Mouse (Mus musculus) bone marrow macrophage, adult 2 months (primary cell): ENCODE data around the gene Abca2. TPM values are rescaled to one million over a fixed set of nuclear protein-coding genes. Genes with fewer than 3 reads are reported as not detected.

Experiments
- H3K27ac ChIP-seq: 2 replicates; pipeline ENCODE4 v1.5.1; 2012; ENCODE audit warnings: low read depth, low read length; ENCODE audit not compliant: insufficient read depth
- H3K4me1 ChIP-seq: 2 replicates; pipeline ENCODE4 v1.6.1; 2012; ENCODE audit warnings: low read length; ENCODE audit not compliant: control insufficient read depth, insufficient read depth
- H3K4me3 ChIP-seq: 2 replicates; pipeline ENCODE4 v1.5.1; 2012; ENCODE audit warnings: mild to moderate bottlenecking, low read length, moderate library complexity; ENCODE audit not compliant: insufficient read depth
- CTCF ChIP-seq: IDR thresholded peaks from 2 replicates; pipeline ENCODE4 v1.5.1; 2012; ENCODE audit warnings: low read depth, mild to moderate bottlenecking, low read length, moderate library complexity
- POLR2A ChIP-seq: IDR thresholded peaks from 2 replicates; pipeline ENCODE4 v1.6.1; 2012; ENCODE audit warnings: mild to moderate bottlenecking, low read depth, low read length, borderline replicate concordance
- polyA plus RNA-seq: library from polyadenylated mRNA; stranded (reverse); fragments of >200 nt; gene quantifications from 2 replicates; pipeline ENCODE4 v1.2.4, GENCODE M21; 2012; ENCODE audit not compliant: missing spikeins, insufficient read depth, insufficient read length

Abca2 gene
- polyA plus RNA-seq, 1 experiment = 16.4 TPM

DNA sequence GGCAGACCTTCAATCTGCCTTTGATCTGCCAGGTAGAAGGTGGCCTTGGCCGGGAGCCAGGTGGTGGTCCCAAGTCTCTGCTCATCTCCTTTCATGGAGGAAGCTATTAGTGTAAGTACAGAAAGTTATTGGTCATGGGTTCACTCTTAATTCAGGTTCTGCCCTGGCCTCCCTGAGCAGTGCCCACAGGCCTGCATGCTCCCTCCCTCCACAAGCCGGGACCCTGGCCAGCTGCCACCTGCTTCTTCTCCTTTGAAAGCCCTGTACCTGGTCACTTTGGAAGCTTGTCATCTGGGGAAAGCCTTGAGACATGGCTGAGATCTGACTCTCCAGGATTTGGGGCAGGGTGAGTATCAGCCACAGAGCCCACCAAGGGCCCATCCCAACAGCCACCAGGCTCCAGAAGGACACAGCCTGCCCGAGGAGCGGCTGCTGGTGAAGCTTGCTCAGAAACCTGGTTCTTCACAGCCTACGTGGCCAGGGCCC is 65.0 kb downstream of the Abca2 start, which contains the start of gene Lcn12:
Lcn12 (minus strand) TSS at position 436 of the 486 bp plus-strand sequence.
- H3K4me1 ChIP-seq = peaks cover 18% of the 10 kb centered on the region
- no peak for TF ChIP-seq POLR2A
- TF ChIP-seq CTCF = no peak
- H3K4me3 ChIP-seq = no peak within 1 kb of the TSS
- H3K27ac ChIP-seq = no peak within 1 kb of the TSS

DNA sequence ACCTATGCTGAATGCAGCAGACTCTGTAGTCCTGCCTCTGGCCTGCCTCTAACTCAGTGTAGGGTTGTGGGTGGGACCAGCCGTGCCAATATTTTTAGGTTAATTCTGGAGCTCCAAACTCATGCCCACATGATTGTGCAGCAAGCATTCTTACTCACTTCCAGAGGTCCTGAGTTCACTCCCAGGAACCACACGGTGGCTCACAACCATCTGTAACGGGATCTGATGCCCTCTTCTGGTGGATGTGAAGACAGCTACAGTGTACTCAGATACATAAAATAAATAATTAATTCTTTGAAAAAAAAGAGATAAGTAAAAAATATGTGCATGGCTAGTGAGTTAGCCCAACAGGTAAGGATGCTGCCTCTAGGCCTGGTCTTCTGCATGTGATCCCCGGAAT is 68.0 kb downstream of the Abca2 start:
- TF ChIP-seq CTCF = 0 out of 2 replicates have a peak, but pooled peaks have one; percentile 21
- no peak for TF ChIP-seq POLR2A
- no peak overlapping the region for H3K27ac ChIP-seq
- H3K4me1 ChIP-seq = peaks cover 24% of the 10 kb centered on the region
- H3K4me3 ChIP-seq = no peak overlapping the region

Other genes starting within 250 kb of the Abca2 start
- gene Nrarp, start 247.9 kb upstream of the Abca2 start, polyA plus RNA-seq = not detected in 2 replicates
- 72.2 and 73.2 TPM in 2 replicates for gene Tor4a, start 231.8 kb upstream of the Abca2 start, polyA plus RNA-seq
- 33.3 and 35.7 TPM in 2 replicates for gene Nelfb, start 217.2 kb upstream of the Abca2 start, polyA plus RNA-seq
- gene Stpg3, start 214.1 kb upstream of the Abca2 start, polyA plus RNA-seq = not detected in 2 replicates
- gene Fam166a, start 210.0 kb upstream of the Abca2 start, polyA plus RNA-seq = not detected in 2 replicates
- gene Tubb4b, start 204.0 kb upstream of the Abca2 start, polyA plus RNA-seq = 124 and 135 TPM in 2 replicates
- not detected in 2 replicates for gene Slc34a3, start 194.3 kb upstream of the Abca2 start, polyA plus RNA-seq
- not detected in 2 replicates for gene Rnf224, start 191.9 kb upstream of the Abca2 start, polyA plus RNA-seq
- gene Rnf208, start 186.4 kb upstream of the Abca2 start, polyA plus RNA-seq = 0.66 TPM in 1 of 2 replicates, not detected in the other
- gene Cysrt1, start 186.3 kb upstream of the Abca2 start, polyA plus RNA-seq = not detected in 2 replicates
- gene AL732309.1, start 181.8 kb upstream of the Abca2 start, polyA plus RNA-seq = 1.3 and 6.1 TPM in 2 replicates
- gene Tmem203, start 173.3 kb upstream of the Abca2 start, polyA plus RNA-seq = 18.1 and 20.4 TPM in 2 replicates
- gene Tprn, start 166.1 kb upstream of the Abca2 start, polyA plus RNA-seq = 8.8 and 10.2 TPM in 2 replicates
- 55.1 and 59.7 TPM in 2 replicates for gene Ssna1, start 156.3 kb upstream of the Abca2 start, polyA plus RNA-seq
- gene Anapc2, start 156.2 kb upstream of the Abca2 start, polyA plus RNA-seq = 84.0 and 89.6 TPM in 2 replicates
- not detected in 2 replicates for gene Tmem210, start 140.6 kb upstream of the Abca2 start, polyA plus RNA-seq
- gene Lrrc26, start 138.8 kb upstream of the Abca2 start, polyA plus RNA-seq = not detected in 2 replicates
- gene Grin1, start 109.5 kb upstream of the Abca2 start, polyA plus RNA-seq = 0.79 TPM in 1 of 2 replicates, not detected in the other
- gene Man1b1, start 96.4 kb upstream of the Abca2 start, polyA plus RNA-seq = 36.1 and 43.5 TPM in 2 replicates
- gene Dpp7, start 72.3 kb upstream of the Abca2 start, polyA plus RNA-seq = 93.4 and 99.0 TPM in 2 replicates
- gene Uap1l1, start 63.0 kb upstream of the Abca2 start, polyA plus RNA-seq = 175 and 203 TPM in 2 replicates
- gene Sapcd2, start 56.4 kb upstream of the Abca2 start, polyA plus RNA-seq = 7.2 and 8.0 TPM in 2 replicates
- not detected in 2 replicates for gene Entpd2, start 32.8 kb upstream of the Abca2 start, polyA plus RNA-seq
- 5.0 and 6.6 TPM in 2 replicates for gene Npdc1, start 29.4 kb upstream of the Abca2 start, polyA plus RNA-seq
- gene Fut7, start 5.4 kb upstream of the Abca2 start, polyA plus RNA-seq = 9.5 and 9.6 TPM in 2 replicates
- gene Clic3, start 28.1 kb downstream of the Abca2 start, polyA plus RNA-seq = not detected in 2 replicates
- gene Paxx, start 32.4 kb downstream of the Abca2 start, polyA plus RNA-seq = 22.4 and 26.2 TPM in 2 replicates
- not detected in 2 replicates for gene Ptgds, start 41.3 kb downstream of the Abca2 start, polyA plus RNA-seq
- gene Lcn12, start 65.2 kb downstream of the Abca2 start, polyA plus RNA-seq = not detected in 2 replicates
- 35.0 and 35.4 TPM in 2 replicates for gene Fbxw5, start 72.0 kb downstream of the Abca2 start, polyA plus RNA-seq
- gene C8g, start 73.0 kb downstream of the Abca2 start, polyA plus RNA-seq = 1.8 TPM in 1 of 2 replicates, not detected in the other
- 14.8 and 15.5 TPM in 2 replicates for gene Traf2, start 118.2 kb downstream of the Abca2 start, polyA plus RNA-seq
- 142 and 160 TPM in 2 replicates for gene Edf1, start 129.1 kb downstream of the Abca2 start, polyA plus RNA-seq
- 0.60 and 1.3 TPM in 2 replicates for gene Mamdc4, start 146.1 kb downstream of the Abca2 start, polyA plus RNA-seq
- 20.0 and 23.0 TPM in 2 replicates for gene Phpt1, start 146.5 kb downstream of the Abca2 start, polyA plus RNA-seq
- 0.11 and 0.21 TPM in 2 replicates for gene Ajm1, start 153.1 kb downstream of the Abca2 start, polyA plus RNA-seq
- 76.0 and 76.9 TPM in 2 replicates for gene Rabl6, start 179.8 kb downstream of the Abca2 start, polyA plus RNA-seq
- not detected in 2 replicates for gene Ccdc183, start 189.0 kb downstream of the Abca2 start, polyA plus RNA-seq
- gene Tmem141, start 193.3 kb downstream of the Abca2 start, polyA plus RNA-seq = 51.6 and 54.3 TPM in 2 replicates
- gene Fcna, start 199.3 kb downstream of the Abca2 start, polyA plus RNA-seq = 18.6 and 21.5 TPM in 2 replicates
- gene Lcn8, start 224.4 kb downstream of the Abca2 start, polyA plus RNA-seq = not detected in 2 replicates
- gene Lcn5, start 229.2 kb downstream of the Abca2 start, polyA plus RNA-seq = not detected in 2 replicates
- gene Lcn6, start 248.1 kb downstream of the Abca2 start, polyA plus RNA-seq = not detected in 2 replicates